8 mouse cellular contexts compared by ENCODE assay signal in the genomic region with DNA sequence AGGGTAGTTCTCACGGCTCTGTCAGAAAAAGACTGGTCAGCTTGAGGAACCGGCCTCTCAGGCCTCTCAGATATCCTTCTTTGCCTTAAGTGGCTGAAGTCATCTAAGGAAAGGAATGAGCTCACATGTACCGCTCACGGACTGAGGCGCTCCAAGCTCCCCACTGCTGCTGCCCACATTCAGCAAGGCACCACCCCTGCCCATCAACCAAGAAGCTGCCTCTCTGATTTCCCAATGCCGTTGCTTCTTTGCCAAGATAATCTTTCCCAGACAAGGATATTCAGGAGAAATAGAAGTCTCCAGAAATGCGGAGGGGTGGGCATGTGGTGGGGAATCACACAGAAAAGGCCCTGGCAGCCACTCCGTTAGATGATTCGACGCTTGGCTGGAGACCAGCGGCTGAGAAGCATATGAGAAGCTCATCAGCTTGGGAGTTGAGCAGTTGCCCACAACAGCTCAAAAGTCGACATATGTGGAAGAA.
DNase-seq lines count a peak whose midpoint lies in the region.

No protein-coding gene starts in this region.

- DNase-seq in adrenal gland, postnatal 10 days = peak; percentile 37
- DNase-seq in adrenal gland, adult 8-10 months = no peak
- DNase-seq in urinary bladder, postnatal 25 days (ENCODE audit: low spot score) = peak; percentile 35
- no peak for DNase-seq in urinary bladder, postnatal 10 days (ENCODE audit: low spot score)
- DNase-seq in layer of hippocampus, postnatal 36 days = peak; percentile 67 to 71
- peak; percentile 92 to 94 for DNase-seq in right cerebral cortex, postnatal 10 days (ENCODE audit: low spot score in 2 of 2)
- DNase-seq in thymus, postnatal 14 days = no peak
- no peak for DNase-seq in yolk sac, embryonic 10.5 days (ENCODE audit: low spot score)

Comparison
In these comparisons a context has a peak if more than half of its experiments do, and no peak if none do; other contexts are left out.
1. DNase-seq: peak in adrenal gland, postnatal 10 days (single experiment), urinary bladder, postnatal 25 days (single experiment), layer of hippocampus, postnatal 36 days (2 of 2) and right cerebral cortex, postnatal 10 days (2 of 2); none in adrenal gland, adult 8-10 months (single experiment), urinary bladder, postnatal 10 days (single experiment), thymus, postnatal 14 days (single experiment) and yolk sac, embryonic 10.5 days (single experiment).